Mouse (Mus musculus) R1 (cell line): ENCODE measurements around the gene Sik1.

Experiments used
- DNase-seq: peaks from one replicate; pipeline ENCODE4 v3.0.0-alpha.2; 2018; ENCODE audit warnings: low read depth, low spot score

Gene Sik1

GRCm38 (mm10) chr17:31875326-31875930 is 19.8 kb upstream of the Sik1 start:
- no peak for DNase-seq

- DNase-seq = no peak
Observed at GRCm38 (mm10) chr17:31874691-31875090, 19.1 kb upstream of the Sik1 start.

- no peak for DNase-seq
Observed at GRCm38 (mm10) chr17:31873973-31874372, 18.4 kb upstream of the Sik1 start.

- no peak for DNase-seq
Observed at GRCm38 (mm10) chr17:31873185-31873870, 17.7 kb upstream of the Sik1 start.

GRCm38 (mm10) chr17:31872826-31873165 is 17.2 kb upstream of the Sik1 start:
- DNase-seq = no peak

GRCm38 (mm10) chr17:31871968-31872825 is 16.6 kb upstream of the Sik1 start:
- DNase-seq = no peak

GRCm38 (mm10) chr17:31870931-31871421 is 15.4 kb upstream of the Sik1 start:
- peak; percentile 93 for DNase-seq

- no peak for DNase-seq
Observed at GRCm38 (mm10) chr17:31870446-31870845, 14.8 kb upstream of the Sik1 start.

- no peak for DNase-seq
Observed at GRCm38 (mm10) chr17:31868076-31868475, 12.5 kb upstream of the Sik1 start.

- no peak for DNase-seq
Observed at GRCm38 (mm10) chr17:31867061-31867460, 11.5 kb upstream of the Sik1 start.

GRCm38 (mm10) chr17:31865636-31866035 is 10.0 kb upstream of the Sik1 start:
- peak; percentile 77 for DNase-seq

GRCm38 (mm10) chr17:31864666-31865450 is 9.3 kb upstream of the Sik1 start:
- DNase-seq = no peak

- DNase-seq = no peak
Observed at GRCm38 (mm10) chr17:31863151-31863815, 7.7 kb upstream of the Sik1 start.

- DNase-seq = no peak
Observed at GRCm38 (mm10) chr17:31862136-31862535, 6.5 kb upstream of the Sik1 start.

GRCm38 (mm10) chr17:31861661-31862060 is 6.1 kb upstream of the Sik1 start:
- DNase-seq = no peak

GRCm38 (mm10) chr17:31860856-31861255 is 5.3 kb upstream of the Sik1 start:
- DNase-seq = no peak

GRCm38 (mm10) chr17:31859367-31859766 is 3.8 kb upstream of the Sik1 start:
- no peak for DNase-seq

- no peak for DNase-seq
Observed at GRCm38 (mm10) chr17:31858786-31859185, 3.2 kb upstream of the Sik1 start.

- no peak for DNase-seq
Observed at GRCm38 (mm10) chr17:31857903-31858426, 2.4 kb upstream of the Sik1 start.

- no peak for DNase-seq
Observed at GRCm38 (mm10) chr17:31857251-31857650, 1.6 kb upstream of the Sik1 start.
